22 mouse cellular contexts compared by ENCODE assay signal in genomic region chr14:40889181-40889580, GRCm38 (mm10). TPM values are rescaled to one million over a fixed set of nuclear protein-coding genes. Genes with fewer than 3 reads are reported as not detected.
"Had no signal": no experiment of that assay in that cellular context is flagged by ENCODE, and none has a peak within 500 bp of the region (broad histone marks: within the 10 kb centered on the region; RNA-seq: fewer than 3 reads in every experiment).

No protein-coding gene starts in this region.

- H3K27ac ChIP-seq: gastrocnemius, adult 2 months; heart, embryonic 13.5 days; heart, embryonic 15.5 days; hindbrain, embryonic 10.5 days; hindbrain, embryonic 12.5 days; hindbrain, embryonic 14.5 days; intestine, embryonic 15.5 days; layer of hippocampus, adult 2 months; left cerebral cortex, adult 2 months; limb, embryonic 10.5 days; limb, embryonic 12.5 days; liver, embryonic 13.5 days had no signal

- H3K27me3 ChIP-seq: heart, embryonic 13.5 days; heart, embryonic 15.5 days; hindbrain, embryonic 12.5 days; intestine, embryonic 15.5 days; limb, embryonic 12.5 days; liver, embryonic 13.5 days had no signal

- H3K4me3 ChIP-seq: gastrocnemius, adult 2 months; heart, embryonic 13.5 days; heart, embryonic 15.5 days; hindbrain, embryonic 10.5 days; hindbrain, embryonic 12.5 days; intestine, embryonic 15.5 days; layer of hippocampus, adult 2 months; left cerebral cortex, adult 2 months; limb, embryonic 10.5 days; limb, embryonic 12.5 days; liver, embryonic 13.5 days had no signal

- ATAC-seq: forebrain, embryonic 16.5 days; hindbrain, embryonic 16.5 days; inflammation-experienced regulatory T-cells, adult 6 months; intestine, embryonic 15.5 days; intestine, postnatal 0 days had no signal

- H3K9me3 ChIP-seq: heart, embryonic 13.5 days; heart, embryonic 15.5 days; hindbrain, embryonic 10.5 days; hindbrain, embryonic 12.5 days; intestine, embryonic 15.5 days; limb, embryonic 10.5 days; limb, embryonic 12.5 days; liver, embryonic 13.5 days had no signal

- H3K4me2 ChIP-seq: heart, embryonic 13.5 days; heart, embryonic 15.5 days; hindbrain, embryonic 12.5 days; hindbrain, embryonic 14.5 days; intestine, embryonic 15.5 days; limb, embryonic 12.5 days; liver, embryonic 11.5 days; liver, embryonic 13.5 days had no signal

- H3K9ac ChIP-seq: heart, embryonic 13.5 days; heart, embryonic 15.5 days; hindbrain, embryonic 12.5 days; hindbrain, embryonic 14.5 days; intestine, embryonic 15.5 days; limb, embryonic 12.5 days; liver, embryonic 13.5 days had no signal

- H3K36me3 ChIP-seq: heart, embryonic 13.5 days; heart, embryonic 15.5 days; hindbrain, embryonic 10.5 days; hindbrain, embryonic 12.5 days; intestine, embryonic 15.5 days; limb, embryonic 10.5 days; limb, embryonic 12.5 days; liver, embryonic 13.5 days had no signal

- DNase-seq: kidney, adult 18-20 months; kidney, adult 8-10 months; kidney, postnatal 25 days; liver; liver, embryonic 13.5 days had no signal

RNA-seq across cellular contexts. Expression of gene Sh2d4b, which starts 3.9 kb away (rescaled TPM):
- total RNA-seq: granulocyte monocyte progenitor cell, adult 5-6 weeks had no signal
- polyA plus RNA-seq: intestine, postnatal 0 days had no signal
